Mouse (Mus musculus) embryonic facial prominence, embryonic 13.5 days (tissue): Measurements from ENCODE around the gene Gm3500. TPM values are rescaled to one million over a fixed set of nuclear protein-coding genes. Genes with fewer than 3 reads are reported as not detected.
"Not testable (repeated sequence)": the region's sequence is repeated elsewhere in the genome, so short reads cannot be mapped to it uniquely, and the experiment has no call there.

ENCODE experiments used
- ATAC-seq: fragments of 200-750 bp; cut with Nextera tagmentation; 2 replicates; pipeline ENCODE4 v1.8.0; 2017; ENCODE audit warnings: low read depth; ENCODE audit not compliant: insufficient number of reproducible peaks, insufficient read depth, low FRiP score, low TSS enrichment
- H3K27ac ChIP-seq: fragments of 300-500 bp; sonication (generic); 2 replicates; pipeline ENCODE4 v1.5.1; 2015; ENCODE audit warnings: moderate library complexity, mild to moderate bottlenecking, inconsistent platforms
- H3K27me3 ChIP-seq: fragments of 300-500 bp; sonication (generic); 2 replicates; pipeline ENCODE4 v1.6.1; 2015; ENCODE audit warnings: mild to moderate bottlenecking, inconsistent platforms
- H3K36me3 ChIP-seq: fragments of 300-500 bp; sonication (generic); 2 replicates; pipeline ENCODE4 v1.6.1; 2015; ENCODE audit warnings: mild to moderate bottlenecking, inconsistent platforms
- H3K4me1 ChIP-seq: fragments of 300-500 bp; sonication (generic); 2 replicates; pipeline ENCODE4 v1.6.1; 2015; ENCODE audit warnings: inconsistent platforms
- H3K4me2 ChIP-seq: fragments of 300-500 bp; sonication (generic); 2 replicates; pipeline ENCODE4 v1.6.1; 2015; ENCODE audit warnings: moderate library complexity, mild to moderate bottlenecking, inconsistent platforms
- H3K4me3 ChIP-seq: fragments of 300-500 bp; sonication (generic); 2 replicates; pipeline ENCODE4 v1.5.1; 2015; ENCODE audit warnings: mild to moderate bottlenecking, inconsistent platforms
- H3K9ac ChIP-seq: fragments of 300-500 bp; sonication (generic); 2 replicates; pipeline ENCODE4 v1.6.1; 2015; ENCODE audit warnings: mild to moderate bottlenecking, inconsistent platforms
- H3K9me3 ChIP-seq: fragments of 300-500 bp; sonication (generic); 2 replicates; pipeline ENCODE4 v1.6.1; 2016; ENCODE audit warnings: inconsistent platforms
- WGBS: fragments of 180-500 bp; shearing (Covaris S2); methylation state at CpG from one replicate; pipeline ENCODE4 v1.1.7; 2015; ENCODE audit warnings: mixed read lengths; 5-methylcytosine and 5-hydroxymethylcytosine counted together
- polyA plus RNA-seq: library from polyadenylated mRNA; unstranded; fragments of >200 nt; fragmentation: Nextera tagmentation; extraction: Ambion mirVana; gene quantifications from 2 replicates; pipeline ENCODE4 v1.2.1, GENCODE M21; 2015

The Gm3500 gene
- polyA plus RNA-seq: 0.15 and 0.37 TPM in 2 replicates

- H3K9ac ChIP-seq, H3K27ac ChIP-seq, H3K27me3 ChIP-seq, ATAC-seq, H3K36me3 ChIP-seq, H3K4me2 ChIP-seq, H3K9me3 ChIP-seq, H3K4me3 ChIP-seq, H3K4me1 ChIP-seq: not testable (repeated sequence)
- WGBS: no CpG with 5 or more reads among the region's 37 CpGs
Measured at GRCm38 (mm10) chr14:5388949-5389348, at the start of gene Gm3500. Gene Gm3500 (minus strand): TSS chr14:5389049.

DNA sequence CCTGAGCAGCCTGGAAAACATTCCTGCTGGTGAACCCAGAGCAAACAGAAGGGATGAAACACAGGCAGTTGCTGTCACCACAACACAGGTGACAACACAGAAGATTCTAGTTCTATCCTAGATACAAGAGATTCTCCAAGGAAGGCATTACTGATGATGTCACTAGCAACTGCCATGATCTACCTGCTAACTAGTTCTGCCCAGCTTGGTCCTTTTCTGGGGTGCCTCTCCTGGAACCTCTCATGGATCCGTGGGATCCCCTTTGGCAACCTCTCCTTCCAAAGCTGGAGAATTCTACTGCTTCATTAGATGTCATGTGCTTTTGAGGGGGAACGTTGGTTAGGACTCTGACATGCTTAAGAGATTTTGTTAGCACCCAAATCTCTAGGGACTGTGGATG is 54.0 kb downstream of the Gm3500 start, which contains the start of gene Gm3542:
TSS of gene Gm3542 (minus strand) at position 101 of the 400 bp plus-strand sequence.
- not testable (repeated sequence) for ATAC-seq, H3K27ac ChIP-seq, H3K4me2 ChIP-seq, H3K9me3 ChIP-seq, H3K9ac ChIP-seq, H3K4me3 ChIP-seq, H3K4me1 ChIP-seq, H3K27me3 ChIP-seq, H3K36me3 ChIP-seq
- no CpG with 5 or more reads among the region's 2 CpGs for WGBS

Other genes with a start within 250 kb of the Gm3500 start
- gene Gm3317, start 224.5 kb downstream of the Gm3500 start, polyA plus RNA-seq: not detected in 2 replicates
- not detected in 2 replicates for gene Gm8271, start 203.3 kb downstream of the Gm3500 start, polyA plus RNA-seq
- not detected in 2 replicates for gene Gm3526, start 128.5 kb downstream of the Gm3500 start, polyA plus RNA-seq
- not detected in 2 replicates for gene Gm3542, start 54.1 kb downstream of the Gm3500 start, polyA plus RNA-seq
- gene Gm3194, start 66.4 kb upstream of the Gm3500 start, polyA plus RNA-seq: 0.84 and 0.97 TPM in 2 replicates
- gene Gm8246, start 88.8 kb upstream of the Gm3500 start, polyA plus RNA-seq: not detected in 2 replicates
- not detected in 2 replicates for gene Gm3187, start 95.2 kb upstream of the Gm3500 start, polyA plus RNA-seq
- 0.83 and 0.90 TPM in 2 replicates for gene Gm3488, start 112.6 kb upstream of the Gm3500 start, polyA plus RNA-seq
- not detected in 2 replicates for gene Gm3532, start 149.4 kb upstream of the Gm3500 start, polyA plus RNA-seq
- not detected in 2 replicates for gene Gm8265, start 244.0 kb upstream of the Gm3500 start, polyA plus RNA-seq